Mouse (Mus musculus) testis, adult 2 months (tissue): ENCODE results near the gene Fcgr3.

Experiments
- CTCF ChIP-seq: fragments of 200-500 bp; IDR thresholded peaks from 2 replicates; pipeline ENCODE4 v1.5.1; 2012; ENCODE audit warnings: low read depth, mild to moderate bottlenecking, inconsistent platforms, low read length, moderate library complexity; ENCODE audit not compliant: control insufficient read depth, insufficient read depth, insufficient replicate concordance
- POLR2A ChIP-seq: fragments of 200-500 bp; IDR thresholded peaks from 2 replicates; pipeline ENCODE4 v1.6.1; 2012; ENCODE audit warnings: low read depth, mild to moderate bottlenecking, inconsistent platforms, low read length, moderate library complexity; ENCODE audit not compliant: control insufficient read depth

DNA sequence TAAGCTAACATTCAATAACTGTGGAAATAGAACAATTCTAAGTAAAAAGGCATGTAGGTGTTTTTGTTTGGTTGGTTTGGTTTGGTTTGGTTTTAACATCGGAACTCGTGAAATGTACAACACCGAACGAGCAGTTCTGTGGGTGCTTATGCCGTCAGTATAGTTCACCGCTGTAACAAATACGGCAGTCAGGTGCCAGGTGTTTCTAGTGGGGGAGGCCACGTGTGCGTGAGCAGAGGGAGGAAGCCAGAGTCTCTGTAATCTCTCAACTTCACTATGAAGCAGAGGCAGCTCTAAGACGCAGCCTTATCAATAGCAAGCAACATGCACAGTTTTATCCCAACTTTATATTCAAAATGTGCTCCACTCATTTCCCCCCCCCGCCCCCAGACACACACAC is 29.1 kb downstream of the Fcgr3 start:
- no peak for TF ChIP-seq POLR2A
- no peak for TF ChIP-seq CTCF
